Mouse (Mus musculus) spleen, postnatal 4 days (tissue): Measurements from ENCODE around the gene Zfp568.

Experiments used
- DNase-seq, 2 experiments: peaks; one replicate each; pipeline ENCODE4 v3.0.0; 2022; ENCODE audit warnings: low spot score in 2 of 2

The Zfp568 gene

DNA sequence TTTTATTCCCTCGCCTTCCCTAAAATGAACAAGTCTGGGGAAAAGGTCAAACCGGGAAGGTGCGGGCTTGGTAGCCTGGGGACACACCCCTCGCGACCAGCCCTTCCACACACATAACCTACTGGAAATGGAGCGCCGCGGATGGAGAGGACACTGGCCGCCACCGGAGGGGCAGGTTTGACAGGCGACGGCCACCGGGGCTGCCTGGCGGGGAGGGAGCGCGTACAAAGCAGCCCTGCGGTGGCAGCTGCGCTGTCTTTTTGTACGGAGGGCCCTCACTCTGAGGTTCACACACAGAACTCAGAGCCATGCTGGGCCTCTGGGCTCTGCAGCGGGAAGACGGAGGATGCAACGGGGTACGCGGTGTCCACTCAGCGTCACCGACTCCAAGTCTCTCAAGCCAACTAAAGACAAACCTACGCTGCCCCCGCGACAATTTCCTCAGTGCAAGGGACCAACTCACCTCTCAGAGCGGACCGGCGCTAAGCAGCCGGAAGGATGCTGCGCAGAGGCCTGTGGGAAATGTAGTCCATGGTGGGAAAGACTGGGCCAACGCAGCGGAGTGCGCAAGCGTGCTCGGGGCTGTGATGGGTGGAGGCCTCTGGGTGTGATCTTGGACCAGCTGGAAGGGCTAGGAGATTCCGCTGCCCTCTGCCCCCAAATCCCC lies 67.3 kb downstream of the Zfp568 start, which contains the start of gene Zfp14:
Gene Zfp14, minus strand, starts transcription at position 499 of the 667 bp plus-strand sequence.
- DNase-seq: peak; percentile 86 to 91

DNA sequence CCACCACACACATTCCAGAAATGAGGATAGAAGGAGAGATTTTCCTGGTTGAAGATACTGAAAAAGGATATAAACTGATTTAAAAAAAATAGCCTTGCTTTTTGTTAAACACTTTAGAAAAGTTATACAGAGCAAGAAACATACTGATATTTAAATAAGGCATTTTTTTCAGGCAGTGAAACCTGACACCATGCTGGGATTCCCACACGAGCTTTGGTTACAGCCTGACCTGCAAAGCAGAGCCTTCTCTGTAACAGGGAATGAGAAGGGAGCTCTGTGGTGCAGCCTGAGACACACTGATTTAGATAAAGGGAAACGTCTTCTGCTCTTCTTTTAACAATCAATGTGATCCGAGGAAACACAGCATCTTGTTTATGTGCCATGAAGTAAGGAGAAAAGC lies 69.8 kb downstream of the Zfp568 start:
- DNase-seq: no peak

DNA sequence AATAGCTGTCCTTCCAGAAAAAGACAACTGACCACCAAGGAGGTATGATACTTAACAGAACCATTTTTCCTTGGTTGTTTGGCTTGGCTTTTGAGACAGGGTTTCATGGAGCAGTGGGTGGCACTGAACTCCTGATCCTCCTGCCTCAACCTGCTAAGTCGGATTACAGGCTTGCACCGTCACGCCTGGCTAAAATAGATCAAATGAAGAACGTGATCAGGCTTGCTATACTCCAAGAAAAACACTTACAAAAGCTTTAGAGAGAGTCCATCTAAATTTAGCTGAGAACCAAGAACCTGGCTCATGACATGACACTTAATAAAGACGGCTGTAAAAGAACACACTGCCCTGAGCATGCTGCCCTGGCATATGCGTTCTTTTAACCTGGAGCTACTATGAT lies 76.6 kb downstream of the Zfp568 start:
- DNase-seq: no peak

DNA sequence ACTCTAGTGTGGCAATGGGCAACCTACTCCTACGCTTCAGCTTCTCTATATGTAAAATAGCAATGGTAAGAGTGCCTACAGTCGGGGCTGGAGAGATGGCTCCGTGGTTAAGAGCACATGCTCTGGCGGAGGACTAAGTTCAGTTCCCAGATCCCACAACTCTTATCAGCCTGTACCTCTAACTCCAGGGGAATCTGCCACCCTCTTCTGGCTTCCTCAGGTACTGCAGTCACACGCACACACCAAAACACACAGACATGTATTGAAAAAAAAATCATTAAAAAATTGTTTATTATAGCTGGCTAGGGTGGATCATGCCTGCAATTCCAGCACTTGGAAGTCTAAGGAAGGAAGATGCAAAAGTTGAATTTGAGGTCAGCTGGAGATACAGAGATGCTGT lies 78.7 kb downstream of the Zfp568 start:
- peak in 1 of 2 experiments; percentile 33 for DNase-seq

DNA sequence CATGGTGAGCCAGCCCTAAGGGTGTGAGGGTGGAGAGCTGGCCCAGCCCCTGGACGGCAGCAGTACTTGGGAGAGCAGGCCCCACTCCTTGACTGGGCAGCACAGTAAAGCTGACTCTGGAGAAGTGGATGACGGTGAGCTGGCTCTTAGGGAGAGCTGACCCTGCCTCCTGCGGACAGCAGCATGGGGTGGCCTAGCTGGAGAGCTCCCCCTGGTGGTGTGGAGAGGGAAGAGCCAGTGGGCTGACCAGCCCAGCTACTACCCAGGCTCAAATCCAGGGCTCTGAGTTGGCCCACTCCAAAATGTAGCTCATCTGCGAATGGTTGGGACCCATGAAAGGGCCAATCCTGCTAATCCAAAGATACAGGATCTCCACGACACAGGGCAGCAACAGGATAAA lies 80.9 kb downstream of the Zfp568 start:
- DNase-seq: no peak

DNA sequence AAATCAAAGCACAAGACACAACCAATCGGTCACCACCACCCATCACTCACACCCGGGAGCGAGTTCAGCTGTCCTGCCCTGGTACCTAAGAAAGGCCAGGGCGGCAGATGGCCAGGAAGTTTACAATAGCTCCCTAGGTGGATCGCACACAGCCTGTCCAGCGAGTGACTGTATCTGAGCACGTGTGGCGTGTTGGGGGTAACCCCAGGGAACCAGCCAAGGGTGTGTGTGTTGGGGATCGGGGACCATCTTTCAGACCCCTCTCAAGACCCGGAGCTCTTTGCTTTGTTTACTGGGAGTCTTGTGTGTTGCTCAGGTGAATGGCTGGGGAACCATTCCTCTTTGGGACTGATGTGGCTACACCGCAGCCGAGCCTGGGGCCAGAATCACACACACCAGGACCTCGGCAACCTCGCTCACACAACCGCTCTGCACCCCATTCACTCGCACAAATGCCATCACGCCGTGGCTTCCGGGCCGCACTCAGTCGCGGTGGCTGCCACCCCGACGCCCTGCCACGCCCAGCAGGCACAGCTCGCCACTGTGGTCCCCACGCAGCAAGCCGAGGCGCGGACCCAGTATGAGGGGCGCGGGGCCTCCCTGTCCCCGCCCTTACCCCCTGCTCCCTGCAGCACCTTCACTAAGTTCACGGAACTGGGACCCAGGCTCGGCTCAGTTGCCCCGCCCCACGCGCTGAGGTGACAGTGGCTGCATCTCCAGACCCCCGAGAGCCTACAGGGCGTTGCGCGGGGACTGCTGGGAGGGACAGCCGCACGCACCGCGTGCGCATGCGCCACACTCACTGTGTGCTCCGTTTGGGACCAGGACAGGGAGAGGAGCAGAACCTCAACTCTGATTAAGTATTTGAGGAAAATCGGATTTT lies 88.6 kb downstream of the Zfp568 start, which contains the start of gene Zfp82:
Gene Zfp82, minus strand, starts transcription at position 755 of the 883 bp plus-strand sequence.
- DNase-seq: peak; percentile 77 to 90
